Mouse (Mus musculus): ENCODE measurements around the gene Zcchc9. TPM values are rescaled to one million over a fixed set of nuclear protein-coding genes. Genes with fewer than 3 reads are reported as not detected.
"Not testable (repeated sequence)": the region's sequence is repeated elsewhere in the genome, so short reads cannot be mapped to it uniquely, and the experiment has no call there.

Gene Zcchc9
- polyA plus RNA-seq, 1 experiment from 2014 or later = 30.2 TPM

GRCm38 (mm10) chr13:91778092-91778491 is 29.4 kb downstream of the Zcchc9 start:
- DNase-seq (ENCODE audit: low spot score) = no peak
- no peaks in the 10 kb centered on the region for H3K9me3 ChIP-seq (ENCODE audit: control insufficient read depth, low read length)
- no peak overlapping the region for H3K4me3 ChIP-seq (ENCODE audit: low read depth, low read length)
- no peak overlapping the region for H3K27ac ChIP-seq (ENCODE audit: low read depth)
- H3K27me3 ChIP-seq (replicated peaks; ENCODE audit: control insufficient read depth, insufficient read depth, low read length) = no peaks in the 10 kb centered on the region
- no peak overlapping the region for H3K9ac ChIP-seq (ENCODE audit: low read length)
- ATAC-seq (replicated peaks; ENCODE audit: low FRiP score, low TSS enrichment, low read depth) = no peak
- H3K4me2 ChIP-seq (ENCODE audit: low read length) = no peak overlapping the region
- 95% methylated on average over 5 of the region's 5 CpGs for WGBS
- H3K4me1 ChIP-seq (replicated peaks; ENCODE audit: control insufficient read depth, insufficient read depth, low read length) = no peaks in the 10 kb centered on the region
- H3K36me3 ChIP-seq (ENCODE audit: control insufficient read depth, insufficient read depth, low read length) = no peaks in the 10 kb centered on the region

- H3K36me3 ChIP-seq (ENCODE audit: control insufficient read depth, insufficient read depth, low read length) = no peaks in the 10 kb centered on the region
- DNase-seq (ENCODE audit: low spot score) (no peak), ATAC-seq (replicated peaks; ENCODE audit: low FRiP score, low TSS enrichment, low read depth) (no peak)
- H3K4me1 ChIP-seq (replicated peaks; ENCODE audit: control insufficient read depth, insufficient read depth, low read length) = no peaks in the 10 kb centered on the region
- H3K27ac ChIP-seq (ENCODE audit: low read depth) = no peak overlapping the region
- whole genome bisulfite sequencing = 71% methylated on average over 9 of the region's 9 CpGs
- H3K27me3 ChIP-seq (replicated peaks; ENCODE audit: control insufficient read depth, insufficient read depth, low read length) = no peaks in the 10 kb centered on the region
- H3K9me3 ChIP-seq (ENCODE audit: control insufficient read depth, low read length) = no peaks in the 10 kb centered on the region
- H3K4me3 ChIP-seq (ENCODE audit: low read depth, low read length) = no peak overlapping the region
- H3K9ac ChIP-seq (ENCODE audit: low read length) = no peak overlapping the region
- H3K4me2 ChIP-seq (ENCODE audit: low read length) = no peak overlapping the region
Measured at GRCm38 (mm10) chr13:91768683-91769651, 38.5 kb downstream of the Zcchc9 start.

- WGBS = 92% methylated on average over 4 of the region's 4 CpGs
- H3K4me1 ChIP-seq (replicated peaks; ENCODE audit: control insufficient read depth, insufficient read depth, low read length) = no peaks in the 10 kb centered on the region
Measured at GRCm38 (mm10) chr13:91765627-91766026, 41.9 kb downstream of the Zcchc9 start.

DNA sequence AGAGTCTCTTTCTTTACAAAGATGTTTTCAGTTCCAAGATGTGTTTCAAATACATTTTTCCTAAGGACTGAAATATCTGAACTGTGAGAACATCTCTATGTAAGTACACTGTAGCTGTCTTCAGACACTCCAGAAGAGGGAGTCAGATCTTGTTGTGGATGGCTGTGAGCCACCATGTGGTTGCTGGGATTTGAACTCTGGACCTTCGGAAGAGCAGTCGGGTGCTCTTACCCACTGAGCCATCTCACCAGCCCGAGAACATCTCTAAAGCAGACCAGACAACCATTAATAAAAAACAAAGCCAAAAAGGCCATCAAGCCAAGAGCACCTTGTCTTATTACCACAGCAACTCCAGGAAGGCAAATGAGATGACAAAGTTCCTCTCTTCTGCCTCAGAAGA is 43.9 kb downstream of the Zcchc9 start:
- not testable (repeated sequence) for H3K36me3 ChIP-seq (ENCODE audit: control insufficient read depth, insufficient read depth, low read length); H3K9ac ChIP-seq (ENCODE audit: low read length); H3K27ac ChIP-seq (ENCODE audit: low read depth); DNase-seq (ENCODE audit: low spot score); H3K9me3 ChIP-seq (ENCODE audit: control insufficient read depth, low read length); H3K4me2 ChIP-seq (ENCODE audit: low read length); H3K27me3 ChIP-seq (replicated peaks; ENCODE audit: control insufficient read depth, insufficient read depth, low read length); H3K4me1 ChIP-seq (replicated peaks; ENCODE audit: control insufficient read depth, insufficient read depth, low read length); H3K4me3 ChIP-seq (ENCODE audit: low read depth, low read length); ATAC-seq (replicated peaks; ENCODE audit: low FRiP score, low TSS enrichment, low read depth)
- 100% methylated on average over 3 of the region's 3 CpGs for WGBS

More at GRCm38 (mm10) chr13:91765627-91766026, 41.9 kb downstream of the Zcchc9 start:
- H3K27ac ChIP-seq (ENCODE audit: low read depth) = no peak overlapping the region
- no peaks in the 10 kb centered on the region for H3K9me3 ChIP-seq (ENCODE audit: control insufficient read depth, low read length)
- no peak overlapping the region for H3K4me2 ChIP-seq (ENCODE audit: low read length)
- no peak overlapping the region for H3K9ac ChIP-seq (ENCODE audit: low read length)
- H3K27me3 ChIP-seq (replicated peaks; ENCODE audit: control insufficient read depth, insufficient read depth, low read length) = no peaks in the 10 kb centered on the region
- ATAC-seq (replicated peaks; ENCODE audit: low FRiP score, low TSS enrichment, low read depth) (no peak), DNase-seq (ENCODE audit: low spot score) (no peak)
- no peaks in the 10 kb centered on the region for H3K36me3 ChIP-seq (ENCODE audit: control insufficient read depth, insufficient read depth, low read length)
- no peak overlapping the region for H3K4me3 ChIP-seq (ENCODE audit: low read depth, low read length)

- H3K36me3 ChIP-seq (ENCODE audit: control insufficient read depth, insufficient read depth, low read length) = no peaks in the 10 kb centered on the region
- no peak overlapping the region for H3K4me3 ChIP-seq (ENCODE audit: low read depth, low read length)
- no peaks in the 10 kb centered on the region for H3K27me3 ChIP-seq (replicated peaks; ENCODE audit: control insufficient read depth, insufficient read depth, low read length)
- ATAC-seq (replicated peaks; ENCODE audit: low FRiP score, low TSS enrichment, low read depth) (no peak), DNase-seq (ENCODE audit: low spot score) (no peak)
- H3K4me2 ChIP-seq (ENCODE audit: low read length) = no peak overlapping the region
- no peaks in the 10 kb centered on the region for H3K9me3 ChIP-seq (ENCODE audit: control insufficient read depth, low read length)
- no peak overlapping the region for H3K27ac ChIP-seq (ENCODE audit: low read depth)
- WGBS = 91% methylated on average over 6 of the region's 6 CpGs
- no peak overlapping the region for H3K9ac ChIP-seq (ENCODE audit: low read length)
- H3K4me1 ChIP-seq (replicated peaks; ENCODE audit: control insufficient read depth, insufficient read depth, low read length) = no peaks in the 10 kb centered on the region
Measured at GRCm38 (mm10) chr13:91761654-91762445, 45.7 kb downstream of the Zcchc9 start.

- H3K4me3 ChIP-seq (ENCODE audit: low read depth, low read length) = no peak overlapping the region
- ATAC-seq (replicated peaks; ENCODE audit: low FRiP score, low TSS enrichment, low read depth) (no peak), DNase-seq (ENCODE audit: low spot score) (no peak)
- 88% methylated on average over 8 of the region's 8 CpGs for WGBS
- no peak overlapping the region for H3K4me2 ChIP-seq (ENCODE audit: low read length)
- H3K4me1 ChIP-seq (replicated peaks; ENCODE audit: control insufficient read depth, insufficient read depth, low read length) = no peaks in the 10 kb centered on the region
- H3K27me3 ChIP-seq (replicated peaks; ENCODE audit: control insufficient read depth, insufficient read depth, low read length) = no peaks in the 10 kb centered on the region
- H3K36me3 ChIP-seq (ENCODE audit: control insufficient read depth, insufficient read depth, low read length) = no peaks in the 10 kb centered on the region
- no peak overlapping the region for H3K27ac ChIP-seq (ENCODE audit: low read depth)
- no peak overlapping the region for H3K9ac ChIP-seq (ENCODE audit: low read length)
- H3K9me3 ChIP-seq (ENCODE audit: control insufficient read depth, low read length) = no peaks in the 10 kb centered on the region
Measured at GRCm38 (mm10) chr13:91760302-91761050, 47.0 kb downstream of the Zcchc9 start.

DNA sequence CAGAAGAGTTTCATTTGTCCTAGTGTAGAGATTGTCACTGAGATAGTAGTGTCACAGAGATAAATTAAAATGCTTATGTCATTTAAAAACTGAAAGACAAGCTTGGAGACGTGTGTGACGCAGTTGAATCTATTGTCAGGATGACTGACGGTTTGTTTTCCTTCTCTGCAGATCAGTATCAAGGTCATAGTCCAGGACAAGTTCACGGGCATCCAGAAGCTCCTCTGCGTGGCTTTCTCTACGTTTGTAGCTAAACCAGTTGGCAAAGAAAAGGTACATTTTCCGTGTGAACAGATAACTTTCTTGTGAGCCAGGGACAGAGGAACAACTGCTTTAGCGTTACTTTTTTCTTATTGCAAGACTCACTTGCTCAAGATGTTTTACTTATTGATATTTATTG is 47.7 kb downstream of the Zcchc9 start:
- 66% methylated on average over 8 of the region's 8 CpGs for WGBS
- no peak overlapping the region for H3K4me2 ChIP-seq (ENCODE audit: low read length)
- no peak overlapping the region for H3K4me3 ChIP-seq (ENCODE audit: low read depth, low read length)
- no peak overlapping the region for H3K27ac ChIP-seq (ENCODE audit: low read depth)
- H3K36me3 ChIP-seq (ENCODE audit: control insufficient read depth, insufficient read depth, low read length) = no peaks in the 10 kb centered on the region
- ATAC-seq (replicated peaks; ENCODE audit: low FRiP score, low TSS enrichment, low read depth) (no peak), DNase-seq (ENCODE audit: low spot score) (no peak)
- H3K4me1 ChIP-seq (replicated peaks; ENCODE audit: control insufficient read depth, insufficient read depth, low read length) = no peaks in the 10 kb centered on the region
- H3K9me3 ChIP-seq (ENCODE audit: control insufficient read depth, low read length) = no peaks in the 10 kb centered on the region
- H3K9ac ChIP-seq (ENCODE audit: low read length) = no peak overlapping the region
- H3K27me3 ChIP-seq (replicated peaks; ENCODE audit: control insufficient read depth, insufficient read depth, low read length) = no peaks in the 10 kb centered on the region

GRCm38 (mm10) chr13:91758316-91759048 is 49.0 kb downstream of the Zcchc9 start:
- Histone ChIP-seq H3K4me2 (ENCODE audit: low read length) (no peak overlapping the region), H3K9ac (ENCODE audit: low read length) (no peak overlapping the region), H3K4me1 (replicated peaks; ENCODE audit: control insufficient read depth, insufficient read depth, low read length) (no peaks in the 10 kb centered on the region), H3K9me3 (ENCODE audit: control insufficient read depth, low read length) (no peaks in the 10 kb centered on the region), H3K36me3 (ENCODE audit: control insufficient read depth, insufficient read depth, low read length) (no peaks in the 10 kb centered on the region), H3K27me3 (replicated peaks; ENCODE audit: control insufficient read depth, insufficient read depth, low read length) (no peaks in the 10 kb centered on the region), H3K4me3 (ENCODE audit: low read depth, low read length) (no peak overlapping the region), H3K27ac (ENCODE audit: low read depth) (no peak overlapping the region)
- ATAC-seq (replicated peaks; ENCODE audit: low FRiP score, low TSS enrichment, low read depth) (no peak), DNase-seq (ENCODE audit: low spot score) (no peak)
- WGBS = 63% methylated on average over 7 of the region's 7 CpGs
